Mouse (Mus musculus): ENCODE data around the gene Mex3b.

DNA sequence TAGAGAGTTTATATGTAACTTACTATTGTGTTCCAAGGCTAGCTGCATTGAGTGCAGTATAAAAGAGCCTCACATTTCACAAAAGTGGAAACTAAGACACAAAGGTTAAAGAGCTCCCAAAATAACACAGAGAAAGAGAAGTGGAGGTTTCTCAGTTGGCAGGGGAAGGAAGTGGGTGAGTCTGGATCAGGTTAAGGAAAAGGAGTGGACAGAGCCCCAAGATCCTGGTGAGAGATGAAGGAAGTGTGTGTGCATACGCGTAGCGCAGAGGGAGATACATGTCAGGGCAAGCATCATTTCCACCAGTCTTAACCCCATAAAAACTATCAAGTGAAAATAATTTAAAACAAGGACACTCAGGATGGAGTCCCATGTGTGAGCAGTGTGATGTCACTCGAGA, 15.5 kb upstream of the Mex3b start:
- TF ChIP-seq CTCF (IDR thresholded peaks at IDR 0.05; ENCODE audit: control insufficient read depth, insufficient read depth, insufficient read length) (no peak), MAX (IDR thresholded peaks at IDR 0.05) (no peak), USF1 (IDR thresholded peaks at IDR 0.05; ENCODE audit: low read depth) (no peak), MYOD1 (IDR thresholded peaks at IDR 0.05; ENCODE audit: control insufficient read depth, insufficient read length, low read depth) (no peak), MYOG (IDR thresholded peaks at IDR 0.05; ENCODE audit: control insufficient read depth, extremely low read depth, insufficient read length) (no peak), CEBPB (IDR thresholded peaks at IDR 0.05; ENCODE audit: low read depth) (no peak), FOSL1 (IDR thresholded peaks at IDR 0.05; ENCODE audit: insufficient read depth, low read length, poor library complexity, severe bottlenecking) (no peak)
